In genomic region chr3:107332127-107332959, GRCm38 (mm10) we compare ENCODE assay signal across 8 mouse cellular contexts. TPM values are rescaled to one million over a fixed set of nuclear protein-coding genes. Genes with fewer than 3 reads are reported as not detected.
DNase-seq lines count a peak whose midpoint lies in the region; ATAC-seq and TF ChIP-seq lines count a peak whose summit lies in the region.

No protein-coding gene starts in this region.

- H3K36me3 ChIP-seq in E14TG2a.4 (ENCODE audit: insufficient read depth, low read length) = peaks cover 46% of the 10 kb centered on the region
- peaks cover 19% of the 10 kb centered on the region for H3K36me3 ChIP-seq in forebrain, embryonic 13.5 days (ENCODE audit: poor library complexity, severe bottlenecking)
- no peaks in the 10 kb centered on the region for H3K36me3 ChIP-seq in lung, postnatal 0 days (ENCODE audit: insufficient read depth, low read length)

- H3K4me1 ChIP-seq in E14TG2a.4 (replicated peaks; ENCODE audit: low read depth, low read length) = peaks cover 51% of the 10 kb centered on the region
- peaks cover 37% of the 10 kb centered on the region for H3K4me1 ChIP-seq in forebrain, embryonic 13.5 days
- peaks cover 12% of the 10 kb centered on the region; the same call in 1 of the 2 replicates for H3K4me1 ChIP-seq in lung, postnatal 0 days (ENCODE audit: insufficient read depth, low read depth, low read length)

- no peak for TF ChIP-seq EP300 in lung, postnatal 0 days (IDR thresholded peaks at IDR 0.05)

- peak overlapping the region; percentile 98 for H3K4me2 ChIP-seq in forebrain, embryonic 13.5 days
- peak overlapping the region; percentile 94 for H3K4me2 ChIP-seq in lung, postnatal 0 days (replicated peaks; ENCODE audit: low read depth, low read length)

- ATAC-seq in forebrain, embryonic 13.5 days = peak; percentile 9
- ATAC-seq in lung, postnatal 0 days = 0 out of 2 replicates have a peak, but pooled peaks have one; percentile 3
- ATAC-seq in inflammation-experienced regulatory T-cells, adult 6 months = no peak

- intact Hi-C loops in heart, postnatal 14 days (cut with DNase I) = loop anchor here (5.0 kb wide), 1 partner anchor 95 kb away; the partner anchor contains the start of gene Prok1

- no peak for TF ChIP-seq CTCF in E14TG2a.4 (conservative IDR thresholded peaks at IDR 0.05; ENCODE audit: low read length)
- no peak for TF ChIP-seq CTCF in layer of hippocampus, adult 2 months (conservative IDR thresholded peaks at IDR 0.05)
- no peak for TF ChIP-seq CTCF in lung, postnatal 0 days (IDR thresholded peaks at IDR 0.05)

- no peaks in the 10 kb centered on the region for H3K9me3 ChIP-seq in E14TG2a.4 (ENCODE audit: low read length)
- H3K9me3 ChIP-seq in forebrain, embryonic 13.5 days (replicated peaks) = no peaks in the 10 kb centered on the region
- no peaks in the 10 kb centered on the region for H3K9me3 ChIP-seq in lung, postnatal 0 days (ENCODE audit: low read length)

- H3K9ac ChIP-seq in forebrain, embryonic 13.5 days = peak overlapping the region; percentile 93
- peak overlapping the region; percentile 90 for H3K9ac ChIP-seq in lung, postnatal 0 days (replicated peaks; ENCODE audit: low read depth)

- DNase-seq in adrenal gland, postnatal 14 days = peak; percentile 78
- DNase-seq in heart, postnatal 14 days = peak; percentile 56 to 64
- peak; percentile 62 to 67 for DNase-seq in layer of hippocampus, adult 2 months (ENCODE audit: low spot score in 2 of 2)
- DNase-seq in lung, postnatal 0 days (ENCODE audit: low spot score) = peak; percentile 69
- DNase-seq in right cerebral cortex, postnatal 4 days = peak; percentile 26

- peak overlapping the region; percentile 92 for H3K27ac ChIP-seq in forebrain, embryonic 13.5 days
- H3K27ac ChIP-seq in layer of hippocampus, adult 2 months = peak overlapping the region; percentile 92
- peak overlapping the region; percentile 88 for H3K27ac ChIP-seq in lung, postnatal 0 days (ENCODE audit: low read length)

- no peaks in the 10 kb centered on the region for H3K27me3 ChIP-seq in E14TG2a.4 (ENCODE audit: insufficient read depth, low read length)
- H3K27me3 ChIP-seq in forebrain, embryonic 13.5 days = no peaks in the 10 kb centered on the region
- no peaks in the 10 kb centered on the region for H3K27me3 ChIP-seq in lung, postnatal 0 days (replicated peaks; ENCODE audit: insufficient read depth, low read length)

- H3K4me3 ChIP-seq in E14TG2a.4 (replicated peaks; ENCODE audit: low read length) = peak overlapping the region; percentile 97
- H3K4me3 ChIP-seq in forebrain, embryonic 13.5 days = peak overlapping the region; percentile 98
- peak overlapping the region; percentile 68 for H3K4me3 ChIP-seq in layer of hippocampus, adult 2 months
- H3K4me3 ChIP-seq in lung, postnatal 0 days (ENCODE audit: low read depth, low read length) = peak overlapping the region; percentile 97

- under 1% methylated on average over 75 of the region's 75 CpGs for WGBS in forebrain, embryonic 13.5 days
- under 1% methylated on average over 73 of the region's 75 CpGs for WGBS in lung, postnatal 0 days

RNA-seq across cellular contexts. Expression of gene Rbm15, which starts 1.1 kb away (rescaled TPM):
- total RNA-seq in adrenal gland, postnatal 14 days (2021) = 37.3 and 41.1 TPM in 2 replicates
- polyA plus RNA-seq in forebrain, embryonic 13.5 days (2015; fragmentation: Nextera tagmentation; extraction: Ambion mirVana) = 14.8 and 15.4 TPM in 2 replicates
- 10 to 100 TPM; 24.3 to 26.0 TPM for total RNA-seq in heart, postnatal 14 days (2021)
- 10 to 100 TPM; 26.8 to 30.1 TPM for total RNA-seq in layer of hippocampus, adult 2 months (2021)
- polyA plus RNA-seq in lung, postnatal 0 days (2015; fragmentation: Nextera tagmentation; extraction: Ambion mirVana) = 7.2 and 7.5 TPM in 2 replicates
- 10 to 100 TPM; 14.5 to 20.3 (median 18.8) TPM for polyA plus RNA-seq in inflammation-experienced regulatory T-cells, adult 6 months (2017; shearing (Covaris generic))

RNA-seq across cellular contexts. Expression of gene Slc16a4, which starts 41.3 kb away (rescaled TPM):
- 0.44 and 0.49 TPM in 2 replicates for total RNA-seq in adrenal gland, postnatal 14 days (2021)
- polyA plus RNA-seq in forebrain, embryonic 13.5 days (2015; fragmentation: Nextera tagmentation; extraction: Ambion mirVana) = 2.4 and 3.1 TPM in 2 replicates
- under 1 TPM; 0.37 to 0.60 TPM for total RNA-seq in heart, postnatal 14 days (2021)
- 1 to 10 TPM; 1.2 to 1.4 TPM for total RNA-seq in layer of hippocampus, adult 2 months (2021)
- 0.49 and 0.73 TPM in 2 replicates for polyA plus RNA-seq in lung, postnatal 0 days (2015; fragmentation: Nextera tagmentation; extraction: Ambion mirVana)
- polyA plus RNA-seq in inflammation-experienced regulatory T-cells, adult 6 months (2017; shearing (Covaris generic)) = 1 to 10 TPM; 1.5 to 1.9 (median 1.6) TPM

RNA-seq across cellular contexts. Expression of gene Lamtor5, which starts 53.7 kb away (rescaled TPM):
- 73.8 and 81.7 TPM in 2 replicates for total RNA-seq in adrenal gland, postnatal 14 days (2021)
- 227 and 246 TPM in 2 replicates for polyA plus RNA-seq in forebrain, embryonic 13.5 days (2015; fragmentation: Nextera tagmentation; extraction: Ambion mirVana)
- total RNA-seq in heart, postnatal 14 days (2021) = 10 to 100 TPM; 63.2 to 71.3 TPM
- total RNA-seq in layer of hippocampus, adult 2 months (2021) = 10 to 100 TPM; 61.4 to 65.2 TPM
- polyA plus RNA-seq in lung, postnatal 0 days (2015; fragmentation: Nextera tagmentation; extraction: Ambion mirVana) = 201 and 215 TPM in 2 replicates
- 100 to 1,000 TPM; 181 to 254 (median 184) TPM for polyA plus RNA-seq in inflammation-experienced regulatory T-cells, adult 6 months (2017; shearing (Covaris generic))

Comparison
In these comparisons a context has a peak if more than half of its experiments do, and no peak if none do; other contexts are left out.
1. DNase-seq: peak in every context shown above with its lines; median percentile 78 in adrenal gland, postnatal 14 days; 69 in lung, postnatal 0 days; 64 in layer of hippocampus, adult 2 months; 60 in heart, postnatal 14 days; 26 in right cerebral cortex, postnatal 4 days.